Mouse (Mus musculus) layer of hippocampus, adult 18-20 months (tissue): ENCODE measurements at regions not wholly inside any gene's neighbourhood (a gene's known extent, or its start where the extent isn't known, plus 50 kb on each side); places are given as distances from the start of the nearest gene placed in this dataset.

Source experiments
- DNase-seq, 2 experiments: peaks; one replicate each; pipeline ENCODE4 v3.0.0; 2022; ENCODE audit warnings: low spot score in 2 of 2

DNA sequence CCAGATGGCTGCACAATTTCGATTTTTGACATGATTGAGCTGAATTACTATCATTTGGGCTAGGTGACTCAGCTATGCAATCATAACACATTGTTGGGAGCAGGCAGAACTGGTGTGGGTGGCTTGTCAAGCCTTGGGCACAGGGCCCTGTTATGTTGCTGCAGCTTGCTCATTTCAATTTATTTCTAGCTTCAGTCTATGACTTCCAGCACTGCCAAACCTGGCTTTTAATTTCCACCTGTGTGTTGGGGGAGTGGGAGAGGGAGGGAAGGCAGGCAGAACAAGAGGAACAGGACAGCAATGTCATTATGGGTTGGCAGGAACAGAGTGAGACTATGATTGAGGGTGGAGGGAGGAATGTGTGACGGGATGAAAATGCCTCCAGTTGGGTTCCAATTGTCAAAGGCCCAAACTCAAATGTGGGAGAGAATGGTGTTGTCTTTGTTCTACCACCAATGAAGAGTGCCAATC, 102.0 kb upstream of the Agbl1 start:
- DNase-seq, result peak; percentile 86 to 93

DNA sequence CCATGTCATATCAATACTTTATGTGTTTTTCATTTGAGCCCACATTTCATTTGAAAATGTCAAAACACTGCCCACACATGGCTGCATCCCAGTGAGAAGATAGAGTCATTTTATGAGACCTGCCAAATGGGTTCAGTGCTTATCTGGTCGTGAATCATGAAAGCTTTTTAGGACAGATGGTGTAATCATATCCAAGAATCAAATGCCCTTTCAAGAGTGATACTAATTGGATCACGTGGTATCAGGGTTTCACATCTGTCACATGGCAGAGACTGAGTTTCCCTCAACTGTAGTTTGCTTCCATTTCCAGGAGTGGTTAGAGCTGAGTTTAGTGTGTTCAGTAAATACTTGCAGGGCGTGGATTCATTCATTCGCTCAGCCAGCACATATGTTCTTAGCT, 87.2 kb upstream of the Agbl1 start:
- DNase-seq, result peak; percentile 53 to 83

DNA sequence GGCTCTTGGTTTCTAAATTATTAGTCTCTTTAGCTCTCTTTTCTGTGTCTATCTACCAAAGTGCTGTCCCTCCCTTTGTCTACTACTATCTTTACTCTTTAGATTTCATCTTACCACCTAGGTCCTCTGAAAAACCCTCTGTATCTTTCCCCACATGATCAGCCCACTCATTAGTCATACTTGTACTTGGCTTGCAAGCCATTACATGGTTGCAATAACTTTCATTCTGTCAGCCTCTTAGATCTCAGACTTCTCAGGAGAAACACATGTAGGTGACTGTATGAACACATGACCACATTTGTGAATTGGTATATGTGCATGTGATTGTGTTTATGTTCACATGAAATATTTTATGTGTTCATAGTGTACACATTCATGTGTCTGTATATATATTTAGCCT, 83.3 kb upstream of the Agbl1 start:
- no peak for DNase-seq

DNA sequence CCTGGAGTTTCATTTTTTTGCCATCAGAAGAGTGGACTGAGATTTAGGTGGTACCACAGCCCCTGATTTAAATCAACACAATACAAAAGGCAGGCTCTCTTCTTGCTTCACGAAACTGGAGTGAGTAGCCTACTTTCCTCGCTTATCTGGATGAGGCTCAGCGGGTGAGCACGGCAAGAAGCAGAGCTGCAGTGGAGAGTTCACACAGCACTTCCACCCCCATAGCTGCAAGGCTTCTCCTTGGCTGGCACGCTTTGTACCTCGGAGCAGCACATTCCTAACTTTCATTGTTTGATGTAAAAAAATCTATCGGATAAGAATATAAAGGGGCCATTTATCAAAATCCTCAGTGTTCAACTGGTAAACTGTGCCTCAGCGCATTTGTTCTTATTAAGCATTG, 72.8 kb upstream of the Agbl1 start:
- no peak for DNase-seq

DNA sequence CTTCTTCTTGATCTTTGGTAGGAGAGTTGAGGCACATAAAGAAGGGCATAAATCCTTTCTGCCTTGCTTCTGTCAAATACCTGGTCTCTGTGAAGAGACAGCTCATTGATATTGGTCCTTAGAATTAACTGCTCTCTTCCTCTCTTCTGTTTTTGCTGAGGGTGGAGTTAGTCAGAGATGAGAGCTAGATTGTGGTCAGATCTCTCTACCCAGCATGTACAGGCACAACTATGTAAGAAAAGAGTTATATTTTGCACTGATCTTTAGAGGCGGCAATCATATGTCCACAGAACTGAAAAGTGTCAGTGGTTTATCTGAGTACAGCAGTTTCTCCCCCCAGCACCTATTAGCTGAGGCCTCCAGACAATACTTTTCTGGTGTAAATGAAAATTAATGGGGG, 65.5 kb upstream of the Agbl1 start:
- no peak for DNase-seq

DNA sequence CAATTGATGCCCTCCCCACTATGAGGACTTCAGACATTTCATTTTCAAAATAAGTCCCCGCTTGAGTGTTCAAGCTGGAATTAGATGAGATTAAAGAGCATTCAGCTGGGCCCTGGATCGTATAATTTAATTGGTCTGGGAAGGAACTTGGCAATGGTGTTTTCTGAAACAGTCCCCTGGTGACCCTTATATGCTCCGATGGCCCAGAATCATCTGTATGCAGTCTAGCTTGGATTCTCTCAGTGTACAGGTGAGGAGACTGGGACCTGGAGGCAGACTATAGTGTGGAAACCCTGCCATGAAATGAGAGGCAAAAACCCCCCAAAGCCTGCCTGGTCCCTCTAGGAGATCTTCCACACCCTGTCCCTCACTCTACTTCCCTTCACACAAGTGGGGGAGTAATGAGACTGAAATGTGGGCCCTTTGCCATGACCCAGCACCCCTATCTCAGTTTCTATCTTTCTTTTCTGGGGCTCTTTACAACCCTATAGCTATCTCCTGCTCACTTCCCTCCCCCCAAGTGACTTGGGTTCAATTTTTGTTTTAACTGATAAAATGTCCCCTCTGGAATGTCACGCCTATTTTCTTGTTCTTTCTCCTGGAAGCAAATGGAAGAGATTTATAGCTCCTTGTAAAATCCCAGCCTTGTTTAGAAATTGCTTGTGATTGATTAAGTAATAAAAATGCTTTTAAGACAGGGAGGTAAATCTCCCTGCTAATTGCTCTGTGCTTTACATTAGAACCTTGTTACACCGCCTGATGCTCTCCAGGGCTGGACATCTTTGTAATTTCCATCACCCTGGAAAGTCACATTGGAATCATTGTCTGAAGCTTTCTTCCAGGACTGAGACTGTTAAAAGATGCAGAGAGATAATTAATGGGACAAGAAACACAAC, 64.7 kb upstream of the Agbl1 start:
- no peak for DNase-seq

DNA sequence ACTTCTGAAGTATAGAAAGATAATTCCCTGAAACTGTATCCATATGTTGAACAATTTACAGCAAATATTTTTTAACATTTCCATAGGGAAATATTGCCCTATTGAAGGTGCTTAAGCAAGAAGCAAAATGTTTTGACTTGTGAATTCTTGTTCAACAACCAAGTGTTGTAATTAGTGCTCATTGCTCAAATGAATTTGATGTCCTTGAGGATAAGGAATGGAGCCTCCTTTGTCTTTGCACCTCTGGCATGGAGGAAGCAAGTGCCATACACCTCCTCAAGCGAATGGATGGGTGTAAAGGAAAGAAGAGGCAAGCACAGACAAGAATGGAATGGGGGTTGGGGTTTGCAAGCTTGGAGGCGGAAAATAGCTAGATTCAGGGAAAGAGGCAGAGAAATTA, 59.2 kb upstream of the Agbl1 start:
- DNase-seq, result no peak

DNA sequence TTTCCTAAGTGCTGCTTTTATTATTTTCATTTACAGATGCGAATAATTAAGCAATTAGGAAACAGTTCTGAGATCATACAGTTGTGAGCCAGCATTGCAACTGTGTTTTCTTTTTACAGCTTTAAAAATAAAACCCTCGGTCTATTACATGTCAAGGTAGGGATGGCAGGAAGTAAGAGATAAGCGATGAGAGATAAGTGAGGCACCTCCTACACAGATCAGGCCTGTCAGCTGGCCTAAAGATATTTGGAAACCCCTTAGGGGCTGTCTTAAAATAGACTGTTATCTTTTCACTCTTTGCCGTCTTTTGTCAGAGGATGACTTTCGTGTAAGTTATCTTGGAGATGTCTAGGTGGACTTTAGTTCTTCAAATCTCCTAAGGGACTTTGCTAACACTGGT, 53.5 kb upstream of the Agbl1 start:
- no peak for DNase-seq

DNA sequence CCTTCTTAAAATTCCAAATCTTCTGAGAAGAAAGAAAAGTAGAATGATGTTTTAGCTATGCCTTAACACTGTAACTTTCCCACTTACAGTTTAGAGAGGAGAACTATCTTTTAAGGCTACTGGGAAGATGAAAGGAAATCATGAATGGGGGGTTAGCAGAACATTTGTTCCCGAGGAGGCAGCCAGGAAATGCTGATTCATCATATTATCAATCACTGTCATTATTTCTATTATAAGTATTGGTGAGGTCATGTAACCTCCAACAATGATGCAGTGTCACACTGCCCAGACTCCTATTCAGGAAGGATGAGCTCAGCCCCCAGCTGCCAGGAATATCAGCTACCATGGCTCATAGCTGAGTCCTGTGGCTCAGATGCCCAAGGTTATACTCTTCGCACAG, 52.3 kb upstream of the Agbl1 start:
- no peak for DNase-seq
